Mouse (Mus musculus): ENCODE measurements around the gene Gm10188. TPM values are rescaled to one million over a fixed set of nuclear protein-coding genes. Genes with fewer than 3 reads are reported as not detected.

Gene Gm10188
- polyA plus RNA-seq, 1 experiment from 2014 or later: not detected

- Histone ChIP-seq H3K27ac (peak overlapping the region; percentile 55), H3K9ac (ENCODE audit: low read depth, low read length) (no peak overlapping the region), H3K4me2 (ENCODE audit: low read length) (peak overlapping the region; percentile 27), H3K27me3 (ENCODE audit: insufficient read depth, low read length) (no peaks in the 10 kb centered on the region), H3K4me3 (replicated peaks; ENCODE audit: low read depth, low read length) (no peak overlapping the region), H3K36me3 (ENCODE audit: insufficient read depth, low read length) (no peaks in the 10 kb centered on the region), H3K9me3 (replicated peaks; ENCODE audit: low read length) (no peaks in the 10 kb centered on the region), H3K4me1 (replicated peaks; ENCODE audit: insufficient read depth, low read length) (peaks cover 8% of the 10 kb centered on the region; the same call in 1 of the 2 replicates)
- peak; percentile 86 for DNase-seq (ENCODE audit: low spot score)
- 16% methylated on average over 8 of the region's 8 CpGs for WGBS
- no peak for TF ChIP-seq CTCF (IDR thresholded peaks at IDR 0.05; ENCODE audit: low read depth)
- ATAC-seq (replicated peaks; ENCODE audit: low FRiP score, low read depth): peak; percentile 72
Measured at GRCm38 (mm10) chr1:132266791-132267557, 37.4 kb upstream of the Gm10188 start.

GRCm38 (mm10) chr1:132265936-132266335 is 36.4 kb upstream of the Gm10188 start:
- Histone ChIP-seq H3K4me2 (ENCODE audit: low read length) (no peak overlapping the region), H3K9ac (ENCODE audit: low read depth, low read length) (no peak overlapping the region), H3K36me3 (ENCODE audit: insufficient read depth, low read length) (no peaks in the 10 kb centered on the region), H3K4me1 (replicated peaks; ENCODE audit: insufficient read depth, low read length) (peaks cover 8% of the 10 kb centered on the region; the same call in 1 of the 2 replicates), H3K4me3 (replicated peaks; ENCODE audit: low read depth, low read length) (no peak overlapping the region), H3K9me3 (replicated peaks; ENCODE audit: low read length) (no peaks in the 10 kb centered on the region), H3K27ac (0 out of 2 replicates have a peak overlapping the region, but pooled peaks have one; percentile 55), H3K27me3 (ENCODE audit: insufficient read depth, low read length) (no peaks in the 10 kb centered on the region)
- 74% methylated on average over 10 of the region's 10 CpGs for WGBS
- ATAC-seq (replicated peaks; ENCODE audit: low FRiP score, low read depth) (no peak), DNase-seq (ENCODE audit: low spot score) (no peak)
- no peak for TF ChIP-seq CTCF (IDR thresholded peaks at IDR 0.05; ENCODE audit: low read depth)

GRCm38 (mm10) chr1:132265211-132265859 is 35.8 kb upstream of the Gm10188 start:
- Histone ChIP-seq H3K27ac (no peak overlapping the region), H3K9ac (ENCODE audit: low read depth, low read length) (no peak overlapping the region), H3K4me3 (replicated peaks; ENCODE audit: low read depth, low read length) (no peak overlapping the region), H3K36me3 (ENCODE audit: insufficient read depth, low read length) (no peaks in the 10 kb centered on the region), H3K27me3 (ENCODE audit: insufficient read depth, low read length) (no peaks in the 10 kb centered on the region), H3K4me2 (ENCODE audit: low read length) (no peak overlapping the region), H3K4me1 (replicated peaks; ENCODE audit: insufficient read depth, low read length) (peaks cover 8% of the 10 kb centered on the region; the same call in 1 of the 2 replicates), H3K9me3 (replicated peaks; ENCODE audit: low read length) (no peaks in the 10 kb centered on the region)
- no peak for TF ChIP-seq CTCF (IDR thresholded peaks at IDR 0.05; ENCODE audit: low read depth)
- ATAC-seq (replicated peaks; ENCODE audit: low FRiP score, low read depth): peak; percentile 63; the same call in 1 of the 2 replicates
- DNase-seq (ENCODE audit: low spot score): peak; percentile 71
- WGBS: 26% methylated on average over 8 of the region's 8 CpGs

- WGBS: 58% methylated on average over 7 of the region's 7 CpGs
- Histone ChIP-seq H3K9me3 (replicated peaks; ENCODE audit: low read length) (no peaks in the 10 kb centered on the region), H3K27me3 (ENCODE audit: insufficient read depth, low read length) (no peaks in the 10 kb centered on the region), H3K4me1 (replicated peaks; ENCODE audit: insufficient read depth, low read length) (peaks cover 8% of the 10 kb centered on the region; the same call in 1 of the 2 replicates), H3K27ac (no peak overlapping the region), H3K4me3 (replicated peaks; ENCODE audit: low read depth, low read length) (no peak overlapping the region), H3K36me3 (ENCODE audit: insufficient read depth, low read length) (no peaks in the 10 kb centered on the region), H3K9ac (ENCODE audit: low read depth, low read length) (no peak overlapping the region), H3K4me2 (ENCODE audit: low read length) (no peak overlapping the region)
- TF ChIP-seq CTCF (IDR thresholded peaks at IDR 0.05; ENCODE audit: low read depth): no peak
- DNase-seq (ENCODE audit: low spot score): no peak
- no peak for ATAC-seq (replicated peaks; ENCODE audit: low FRiP score, low read depth)
Measured at GRCm38 (mm10) chr1:132264577-132264976, 35.0 kb upstream of the Gm10188 start.

- no peak for ATAC-seq (replicated peaks; ENCODE audit: low FRiP score, low read depth)
- no peaks in the 10 kb centered on the region for H3K9me3 ChIP-seq (replicated peaks; ENCODE audit: low read length)
- no peak overlapping the region for H3K4me3 ChIP-seq (replicated peaks; ENCODE audit: low read depth, low read length)
- no peaks in the 10 kb centered on the region for H3K36me3 ChIP-seq (ENCODE audit: insufficient read depth, low read length)
- peaks cover 3% of the 10 kb centered on the region; the same call in 1 of the 2 replicates for H3K4me1 ChIP-seq (replicated peaks; ENCODE audit: insufficient read depth, low read length)
- no peak for DNase-seq (ENCODE audit: low spot score)
- no peak overlapping the region for H3K9ac ChIP-seq (ENCODE audit: low read depth, low read length)
- H3K4me2 ChIP-seq (ENCODE audit: low read length): no peak overlapping the region
- 91% methylated on average over 4 of the region's 4 CpGs for WGBS
- no peak overlapping the region for H3K27ac ChIP-seq
- H3K27me3 ChIP-seq (ENCODE audit: insufficient read depth, low read length): no peaks in the 10 kb centered on the region
- no peak for TF ChIP-seq CTCF (IDR thresholded peaks at IDR 0.05; ENCODE audit: low read depth)
Measured at GRCm38 (mm10) chr1:132263618-132264017, 34.1 kb upstream of the Gm10188 start.

GRCm38 (mm10) chr1:132261058-132261457 is 31.5 kb upstream of the Gm10188 start:
- peak; percentile 55 for TF ChIP-seq CTCF (IDR thresholded peaks at IDR 0.05; ENCODE audit: low read depth)
- Histone ChIP-seq H3K9ac (ENCODE audit: low read depth, low read length) (no peak overlapping the region), H3K27me3 (ENCODE audit: insufficient read depth, low read length) (no peaks in the 10 kb centered on the region), H3K9me3 (replicated peaks; ENCODE audit: low read length) (no peaks in the 10 kb centered on the region), H3K4me2 (ENCODE audit: low read length) (no peak overlapping the region), H3K36me3 (ENCODE audit: insufficient read depth, low read length) (no peaks in the 10 kb centered on the region), H3K4me1 (replicated peaks; ENCODE audit: insufficient read depth, low read length) (no peaks in the 10 kb centered on the region), H3K27ac (no peak overlapping the region), H3K4me3 (replicated peaks; ENCODE audit: low read depth, low read length) (no peak overlapping the region)
- WGBS: 69% methylated on average over 5 of the region's 5 CpGs
- DNase-seq (ENCODE audit: low spot score) (no peak), ATAC-seq (replicated peaks; ENCODE audit: low FRiP score, low read depth) (no peak)

All from kidney, postnatal 0 days (tissue).